Mouse (Mus musculus) lung, adult 2 months (tissue): ENCODE measurements around the gene Foxp1.

Experiments
- CTCF ChIP-seq: fragments of 200-500 bp; IDR thresholded peaks from 2 replicates; pipeline ENCODE4 v1.5.1; 2011; ENCODE audit warnings: mild to moderate bottlenecking, low read length, control low read depth; ENCODE audit not compliant: insufficient read depth
- POLR2A ChIP-seq: fragments of 200-500 bp; IDR thresholded peaks from 2 replicates; pipeline ENCODE4 v1.6.1; 2011; ENCODE audit warnings: low read depth, mild to moderate bottlenecking, control low read depth, low read length, borderline replicate concordance; ENCODE audit errors: extremely low read depth

GRCm38 (mm10) chr6:99429378-99430131, 93.0 kb downstream of the Foxp1 start:
- TF ChIP-seq POLR2A (no peak), CTCF (no peak)
